ENCODE assay signal across 21 mouse cellular contexts in the genomic region with DNA sequence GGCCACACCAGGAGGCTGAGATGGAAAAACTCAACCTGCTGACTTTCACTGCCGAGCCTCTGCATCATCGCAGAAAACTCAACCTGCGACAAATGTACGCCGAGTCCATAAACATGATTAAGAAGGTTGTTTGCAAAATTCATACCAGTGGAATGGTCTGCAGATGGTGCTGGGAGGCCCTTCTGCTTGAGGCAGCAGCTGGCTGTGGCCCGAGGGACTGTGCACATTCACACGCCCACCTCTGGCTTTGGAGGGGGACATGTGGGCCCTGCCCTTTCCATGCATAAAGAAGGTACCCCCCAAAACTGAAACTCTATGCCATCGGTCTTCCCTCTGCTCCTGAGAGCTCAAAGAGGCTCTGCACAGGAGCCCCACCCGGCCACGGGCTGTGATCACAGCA.
DNase-seq lines count a peak whose midpoint lies in the region; ATAC-seq and TF ChIP-seq lines count a peak whose summit lies in the region.
"Had no signal": no experiment of that assay in that cellular context is flagged by ENCODE, and none has a peak within 500 bp of the region (broad histone marks: within the 10 kb centered on the region; RNA-seq: fewer than 3 reads in every experiment).

No protein-coding gene starts in this region.

- TF ChIP-seq CTCF in heart, adult 2 months (IDR thresholded peaks at IDR 0.05) = no peak
- TF ChIP-seq CTCF in stomach, postnatal 0 days (IDR thresholded peaks at IDR 0.05; ENCODE audit: low read depth) = no peak

- intact Hi-C loops in heart, adult 2 months (cut with DNase I) = no loop called here

- peaks cover 62% of the 10 kb centered on the region for H3K4me1 ChIP-seq in heart, embryonic 13.5 days
- H3K4me1 ChIP-seq in heart, adult 2 months (ENCODE audit: control insufficient read depth, insufficient read depth, low read length) = peaks cover 4% of the 10 kb centered on the region; the same call in 1 of the 2 replicates
- peaks cover 40% of the 10 kb centered on the region for H3K4me1 ChIP-seq in neural tube, embryonic 13.5 days (replicated peaks)
- peaks cover 33% of the 10 kb centered on the region for H3K4me1 ChIP-seq in neural tube, embryonic 15.5 days
- H3K4me1 ChIP-seq in limb, embryonic 12.5 days (replicated peaks) = peaks cover 19% of the 10 kb centered on the region
- 0 out of 2 replicates have a peak, but pooled peaks cover 4% of the 10 kb centered on the region for H3K4me1 ChIP-seq in stomach, postnatal 0 days (replicated peaks; ENCODE audit: control insufficient read depth, insufficient read depth)

- no peak overlapping the region for H3K4me2 ChIP-seq in heart, embryonic 13.5 days
- no peak overlapping the region for H3K4me2 ChIP-seq in neural tube, embryonic 13.5 days
- no peak overlapping the region for H3K4me2 ChIP-seq in neural tube, embryonic 15.5 days
- H3K4me2 ChIP-seq in limb, embryonic 12.5 days = 0 out of 2 replicates have a peak overlapping the region, but pooled peaks have one; percentile 10
- H3K4me2 ChIP-seq in stomach, postnatal 0 days (replicated peaks; ENCODE audit: low read depth) = no peak overlapping the region
- H3K4me2 ChIP-seq: heart, embryonic 15.5 days; hindbrain, embryonic 15.5 days; lung, embryonic 15.5 days; midbrain, embryonic 12.5 days; neural tube, embryonic 12.5 days had no signal

- no peaks in the 10 kb centered on the region for H3K27me3 ChIP-seq in heart, embryonic 13.5 days (replicated peaks)
- H3K27me3 ChIP-seq in heart, adult 2 months (ENCODE audit: control insufficient read depth, insufficient read depth, low read length) = no peaks in the 10 kb centered on the region
- H3K27me3 ChIP-seq in neural tube, embryonic 13.5 days = no peaks in the 10 kb centered on the region
- H3K27me3 ChIP-seq in neural tube, embryonic 15.5 days (replicated peaks) = no peaks in the 10 kb centered on the region
- H3K27me3 ChIP-seq in limb, embryonic 12.5 days = no peaks in the 10 kb centered on the region
- no peaks in the 10 kb centered on the region for H3K27me3 ChIP-seq in stomach, postnatal 0 days (ENCODE audit: control insufficient read depth, insufficient read depth, low read length)
- H3K27me3 ChIP-seq: heart, embryonic 15.5 days; hindbrain, embryonic 15.5 days; lung, embryonic 15.5 days; midbrain, embryonic 12.5 days; neural tube, embryonic 12.5 days had no signal

- TF ChIP-seq POLR2A in heart, adult 2 months (IDR thresholded peaks at IDR 0.05; ENCODE audit: insufficient read depth, low read depth, low read length) = no peak

- ATAC-seq in heart, embryonic 13.5 days (ENCODE audit: extremely low read depth, insufficient number of reproducible peaks, low FRiP score, low TSS enrichment) = no peak
- no peak for ATAC-seq in neural tube, embryonic 13.5 days (ENCODE audit: low read depth)
- ATAC-seq in neural tube, embryonic 15.5 days (ENCODE audit: low FRiP score) = no peak; the same call in 1 of the 2 replicates
- no peak for ATAC-seq in limb, embryonic 12.5 days (ENCODE audit: insufficient number of reproducible peaks, insufficient read depth, low FRiP score, low TSS enrichment, low read depth)
- no peak for ATAC-seq in stomach, postnatal 0 days (ENCODE audit: low FRiP score, low TSS enrichment)
- ATAC-seq in activated CD4-positive, CD25-positive, alpha-beta regulatory T cell, adult 4 months = no peak

- H3K9ac ChIP-seq in heart, embryonic 13.5 days = peak overlapping the region; percentile 29
- no peak overlapping the region for H3K9ac ChIP-seq in heart, adult 2 months (ENCODE audit: low read depth, low read length)
- H3K9ac ChIP-seq in neural tube, embryonic 13.5 days = no peak overlapping the region
- no peak overlapping the region for H3K9ac ChIP-seq in neural tube, embryonic 15.5 days (replicated peaks)
- H3K9ac ChIP-seq in limb, embryonic 12.5 days (replicated peaks) = no peak overlapping the region
- no peak overlapping the region for H3K9ac ChIP-seq in stomach, postnatal 0 days (ENCODE audit: low read length)
- H3K9ac ChIP-seq: heart, embryonic 15.5 days; hindbrain, embryonic 15.5 days; liver, embryonic 14.5 days; lung, embryonic 15.5 days; midbrain, embryonic 12.5 days; neural tube, embryonic 12.5 days had no signal

- no peak overlapping the region for H3K4me3 ChIP-seq in heart, embryonic 13.5 days
- H3K4me3 ChIP-seq in heart, adult 2 months = no peak overlapping the region
- no peak overlapping the region for H3K4me3 ChIP-seq in neural tube, embryonic 13.5 days
- H3K4me3 ChIP-seq in neural tube, embryonic 15.5 days (replicated peaks) = no peak overlapping the region
- H3K4me3 ChIP-seq in limb, embryonic 12.5 days (replicated peaks) = no peak overlapping the region
- H3K4me3 ChIP-seq in stomach, postnatal 0 days (ENCODE audit: low read depth, low read length) = no peak overlapping the region
- H3K4me3 ChIP-seq: gastrocnemius, adult 2 months; heart, embryonic 15.5 days; hindbrain, embryonic 15.5 days; layer of hippocampus, adult 2 months; lung, embryonic 15.5 days; midbrain, embryonic 12.5 days; neural tube, embryonic 12.5 days had no signal

- DNase-seq in heart, adult 2 months = no peak
- no peak for DNase-seq in stomach, postnatal 0 days (ENCODE audit: low spot score)
- DNase-seq in right cerebral cortex, postnatal 14 days = no peak
- DNase-seq: gastrocnemius, adult 2 months; kidney, adult 2 months; kidney, postnatal 10 days; left cerebral cortex, postnatal 4 days; thymus, postnatal 14 days had no signal

- no peaks in the 10 kb centered on the region for H3K79me2 ChIP-seq in heart, adult 2 months (replicated peaks; ENCODE audit: control insufficient read depth, insufficient read depth, low read length)

- H3K27ac ChIP-seq in heart, embryonic 13.5 days (replicated peaks) = peak overlapping the region; percentile 20; the same call in 1 of the 2 replicates
- H3K27ac ChIP-seq in heart, adult 2 months = no peak overlapping the region
- 0 out of 2 replicates have a peak overlapping the region, but pooled peaks have one; percentile 33 for H3K27ac ChIP-seq in neural tube, embryonic 13.5 days (replicated peaks)
- H3K27ac ChIP-seq in neural tube, embryonic 15.5 days (replicated peaks) = no peak overlapping the region
- 0 out of 2 replicates have a peak overlapping the region, but pooled peaks have one; percentile 53 for H3K27ac ChIP-seq in limb, embryonic 12.5 days
- H3K27ac ChIP-seq in stomach, postnatal 0 days (replicated peaks) = peak overlapping the region; percentile 93
- H3K27ac ChIP-seq: gastrocnemius, adult 2 months; heart, embryonic 15.5 days; hindbrain, embryonic 15.5 days; layer of hippocampus, adult 2 months; liver, embryonic 14.5 days; macrophage; midbrain, embryonic 12.5 days; neural tube, embryonic 12.5 days had no signal

- WGBS in heart, embryonic 13.5 days = 72% methylated on average over 10 of the region's 10 CpGs
- WGBS in heart, adult 2 months = 74% methylated on average over 10 of the region's 10 CpGs
- WGBS in neural tube, embryonic 13.5 days = 57% methylated on average over 10 of the region's 10 CpGs
- 62% methylated on average over 10 of the region's 10 CpGs for WGBS in neural tube, embryonic 15.5 days
- 48% methylated on average over 10 of the region's 10 CpGs for WGBS in limb, embryonic 12.5 days
- WGBS in stomach, postnatal 0 days = 45% methylated on average over 10 of the region's 10 CpGs

- no peak for TF ChIP-seq EP300 in heart, adult 2 months (IDR thresholded peaks at IDR 0.05; ENCODE audit: insufficient read depth, low read depth, low read length)
- TF ChIP-seq EP300 in stomach, postnatal 0 days (optimal IDR thresholded peaks at IDR 0.05) = no peak

- H3K36me3 ChIP-seq in heart, embryonic 13.5 days = peaks cover 17% of the 10 kb centered on the region
- H3K36me3 ChIP-seq in heart, adult 2 months (ENCODE audit: control insufficient read depth, insufficient read depth, low read length) = no peaks in the 10 kb centered on the region
- no peaks in the 10 kb centered on the region for H3K36me3 ChIP-seq in neural tube, embryonic 13.5 days
- no peaks in the 10 kb centered on the region for H3K36me3 ChIP-seq in neural tube, embryonic 15.5 days
- peaks cover 8% of the 10 kb centered on the region for H3K36me3 ChIP-seq in limb, embryonic 12.5 days
- H3K36me3 ChIP-seq in stomach, postnatal 0 days (ENCODE audit: control insufficient read depth, insufficient read depth, low read length) = no peaks in the 10 kb centered on the region
- H3K36me3 ChIP-seq: hindbrain, embryonic 15.5 days; lung, embryonic 15.5 days; midbrain, embryonic 12.5 days; neural tube, embryonic 12.5 days had no signal

- no peaks in the 10 kb centered on the region for H3K9me3 ChIP-seq in heart, embryonic 13.5 days
- no peaks in the 10 kb centered on the region for H3K9me3 ChIP-seq in neural tube, embryonic 13.5 days
- no peaks in the 10 kb centered on the region for H3K9me3 ChIP-seq in neural tube, embryonic 15.5 days (replicated peaks)
- H3K9me3 ChIP-seq in limb, embryonic 12.5 days = no peaks in the 10 kb centered on the region
- no peaks in the 10 kb centered on the region for H3K9me3 ChIP-seq in stomach, postnatal 0 days (ENCODE audit: control insufficient read depth, low read length)
- H3K9me3 ChIP-seq: heart, embryonic 15.5 days; hindbrain, embryonic 15.5 days; lung, embryonic 15.5 days; midbrain, embryonic 12.5 days; neural tube, embryonic 12.5 days had no signal

Comparison
In these comparisons a context has a peak if more than half of its experiments do, and no peak if none do; other contexts are left out.
1. H3K27ac ChIP-seq: peak in heart, embryonic 13.5 days (single experiment), neural tube, embryonic 13.5 days (single experiment), limb, embryonic 12.5 days (single experiment) and stomach, postnatal 0 days (single experiment); none in heart, adult 2 months (single experiment) and neural tube, embryonic 15.5 days (single experiment).